Mouse (Mus musculus): ENCODE results near the gene Hsph1.

GRCm38 (mm10) chr5:149583507-149583906 is 52.7 kb downstream of the Hsph1 start:
- TF ChIP-seq EP300 (IDR thresholded peaks at IDR 0.05; ENCODE audit: low read length) (no peak), CTCF (conservative IDR thresholded peaks at IDR 0.05 in 1 of 2, IDR thresholded peaks at IDR 0.05 in 1 of 2; ENCODE audit: low read depth in 2 of 2, low read length in 2 of 2) (no peak)

Data from CH12.LX (cell line).